Mouse (Mus musculus) liver, embryonic 14.5 days (tissue): ENCODE measurements around the gene Trib2. TPM values are rescaled to one million over a fixed set of nuclear protein-coding genes. Genes with fewer than 3 reads are reported as not detected.

Experiments used
- ATAC-seq: fragments of 200-750 bp; cut with Nextera tagmentation; 2 replicates; pipeline ENCODE4 v1.8.0; 2017; ENCODE audit warnings: moderate number of reproducible peaks, mild to moderate bottlenecking, moderate library complexity; ENCODE audit not compliant: insufficient read depth
- DNase-seq, 3 experiments: peaks; one replicate each; pipeline ENCODE4 v3.0.0-alpha.2; 2012 to 2013; ENCODE audit warnings: low read depth in 3 of 3, low spot score in 3 of 3
- H3K27ac ChIP-seq: fragments of 300-500 bp; sonication (generic); 2 replicates; pipeline ENCODE4 v1.5.1; 2014; ENCODE audit warnings: moderate library complexity, mild to moderate bottlenecking, control low read depth, inconsistent platforms
- H3K27me3 ChIP-seq: fragments of 300-500 bp; sonication (generic); 2 replicates; pipeline ENCODE4 v1.6.1; 2014; ENCODE audit warnings: mild to moderate bottlenecking, low read length, moderate library complexity; ENCODE audit not compliant: control insufficient read depth, insufficient read depth
- H3K36me3 ChIP-seq: fragments of 300-500 bp; sonication (generic); replicated peaks from 2 replicates; pipeline ENCODE4 v1.6.1; 2014; ENCODE audit warnings: low read depth; ENCODE audit not compliant: control insufficient read depth, insufficient read depth
- H3K4me1 ChIP-seq, 2 experiments: fragments of 200-500 bp in 1 of 2; fragments of 300-500 bp in 1 of 2; sonication (generic) in 1 of 2; replicated peaks; 2 replicates each; pipeline ENCODE4 v1.6.1; 2012 to 2014; ENCODE audit warnings: antibody characterized with exemption in 1 of 2, inconsistent platforms in 1 of 2, low read length in 1 of 2; ENCODE audit not compliant: control insufficient read depth in 2 of 2, insufficient read depth in 2 of 2
- H3K4me2 ChIP-seq: fragments of 300-500 bp; sonication (generic); 2 replicates; pipeline ENCODE4 v1.6.1; 2014; ENCODE audit warnings: low read depth, mild to moderate bottlenecking, control low read depth, moderate library complexity
- H3K4me3 ChIP-seq, 2 experiments: fragments of 200-500 bp in 1 of 2; fragments of 300-500 bp in 1 of 2; sonication (generic) in 1 of 2; 2 replicates each; pipeline ENCODE4 v1.5.1; 2012 to 2014; ENCODE audit warnings: low read depth in 2 of 2, low read length in 2 of 2, mild to moderate bottlenecking in 2 of 2, control low read depth in 1 of 2, inconsistent platforms in 1 of 2, moderate library complexity in 1 of 2; ENCODE audit not compliant: insufficient read depth in 1 of 2
- H3K9ac ChIP-seq: fragments of 300-500 bp; sonication (generic); replicated peaks from 2 replicates; pipeline ENCODE4 v1.6.1; 2014; ENCODE audit warnings: mild to moderate bottlenecking, control low read depth, moderate library complexity
- H3K9me3 ChIP-seq: fragments of 300-500 bp; sonication (generic); 2 replicates; pipeline ENCODE4 v1.6.1; 2016; ENCODE audit warnings: low read length, mixed read lengths; ENCODE audit not compliant: control insufficient read depth
- CTCF ChIP-seq: IDR thresholded peaks from 2 replicates; pipeline ENCODE4 v1.5.1; 2016; ENCODE audit warnings: antibody characterized with exemption, low read depth, control low read depth
- EP300 ChIP-seq: IDR thresholded peaks from 2 replicates; pipeline ENCODE4 v1.6.1; 2016; ENCODE audit warnings: antibody characterized with exemption, low read depth
- WGBS: fragments of 180-500 bp; shearing (Covaris S2); extraction: QIAGEN DNeasy Blood & Tissue Kit; methylation state at CpG from one replicate; pipeline ENCODE4 v1.1.7; 2014; ENCODE audit not compliant: insufficient replicate concordance; 5-methylcytosine and 5-hydroxymethylcytosine counted together
- microRNA-seq: library from miRNA; unstranded; fragments of <30 nt; microRNA quantifications from one replicate; pipeline ENCODE4, GENCODE M21; 2016
- polyA plus RNA-seq, 2 experiments: library from polyadenylated mRNA; depleted of rRNA in 1 of 2; stranded (reverse) in 1 of 2; unstranded in 1 of 2; fragments of >200 nt; fragmentation: Nextera tagmentation in 1 of 2; extraction: Ambion mirVana in 1 of 2; gene quantifications; 2 replicates each; pipeline versions ENCODE4 v1.2.1 to v1.2.3; 2012 to 2014

Trib2 gene
- polyA plus RNA-seq, 2 experiments: 1.3 to 2.1 TPM

- Histone ChIP-seq H3K27me3 (no peaks in the 10 kb centered on the region), H3K9me3 (no peaks in the 10 kb centered on the region), H3K27ac (no peak overlapping the region), H3K36me3 (no peaks in the 10 kb centered on the region), H3K9ac (no peak overlapping the region), H3K4me3 (no peak overlapping the region), H3K4me2 (no peak overlapping the region), H3K4me1 (no peaks in the 10 kb centered on the region)
- ATAC-seq (no peak), DNase-seq (no peak)
- WGBS: 53% methylated on average over 2 of the region's 2 CpGs
- TF ChIP-seq EP300: no peak
Observed at GRCm38 (mm10) chr12:15754602-15755001, 62.1 kb downstream of the Trib2 start.

- no peaks in the 10 kb centered on the region for H3K4me1 ChIP-seq
- no peaks in the 10 kb centered on the region for H3K27me3 ChIP-seq
- no peak overlapping the region for H3K9ac ChIP-seq
- DNase-seq (no peak), ATAC-seq (no peak)
- 36% methylated on average over 4 of the region's 4 CpGs for WGBS
- H3K36me3 ChIP-seq: no peaks in the 10 kb centered on the region
- H3K27ac ChIP-seq: no peak overlapping the region
- no peak overlapping the region for H3K4me3 ChIP-seq
- H3K9me3 ChIP-seq: no peaks in the 10 kb centered on the region
- no peak overlapping the region for H3K4me2 ChIP-seq
- TF ChIP-seq CTCF (no peak), EP300 (no peak)
Observed at GRCm38 (mm10) chr12:15749646-15750195, 67.0 kb downstream of the Trib2 start.

- no peak for TF ChIP-seq EP300
- TF ChIP-seq CTCF: no peak
- no peak for ATAC-seq
- 49% methylated on average over 10 of the region's 10 CpGs for WGBS
Observed at GRCm38 (mm10) chr12:15745752-15746151, 71.0 kb downstream of the Trib2 start.

More at GRCm38 (mm10) chr12:15745752-15746151, 71.0 kb downstream of the Trib2 start:
- no peak for DNase-seq
- no peaks in the 10 kb centered on the region for H3K9me3 ChIP-seq
- H3K9ac ChIP-seq: no peak overlapping the region
- no peak overlapping the region for H3K27ac ChIP-seq
- no peak overlapping the region for H3K4me3 ChIP-seq
- H3K36me3 ChIP-seq: no peaks in the 10 kb centered on the region
- no peaks in the 10 kb centered on the region for H3K4me1 ChIP-seq
- no peak overlapping the region for H3K4me2 ChIP-seq
- no peaks in the 10 kb centered on the region for H3K27me3 ChIP-seq

Small RNA genes lying within 50 kb of the gene (microRNA-seq; reads per million reads assigned to microRNA genes)
- gene Mir6387: not detected
